Mouse (Mus musculus): ENCODE data around the gene Lamtor2.

- no peak for TF ChIP-seq GATA1 (IDR thresholded peaks at IDR 0.05; ENCODE audit: borderline replicate concordance, low read length)
- no peak for TF ChIP-seq FLI1 (IDR thresholded peaks at IDR 0.05; ENCODE audit: low read length)
These were observed 40.2 kb upstream of the Lamtor2 start for GRCm38 (mm10) chr3:88592942-88593576.

Measured in megakaryocyte, embryonic 14.5 days (primary cell).